21 mouse cellular contexts compared by ENCODE assay signal in genomic region chr5:121363441-121363840, GRCm38 (mm10).
"Had no signal": no experiment of that assay in that cellular context is flagged by ENCODE, and none has a peak within 500 bp of the region (broad histone marks: within the 10 kb centered on the region; RNA-seq: fewer than 3 reads in every experiment).

No protein-coding gene starts in this region.

- H3K4me3 ChIP-seq: layer of hippocampus, adult 2 months; limb, embryonic 10.5 days; limb, embryonic 13.5 days; liver, embryonic 12.5 days; liver, embryonic 15.5 days; neural tube, embryonic 12.5 days; neural tube, embryonic 15.5 days; stomach, embryonic 15.5 days had no signal

- DNase-seq: kidney, postnatal 25 days; layer of hippocampus, adult 9-11 months; liver; lung, adult 18-20 months; lung, postnatal 14 days; lung, postnatal 4 days; midbrain, embryonic 14.5 days; right cerebral cortex, adult 18-20 months; right cerebral cortex, postnatal 14 days; spleen, adult 18-20 months; thymus, adult 18-20 months; thymus, postnatal 4 days had no signal

- H3K27ac ChIP-seq: kidney, postnatal 0 days; layer of hippocampus, adult 2 months; limb, embryonic 10.5 days; limb, embryonic 13.5 days; liver, embryonic 12.5 days; liver, embryonic 15.5 days; neural tube, embryonic 12.5 days; neural tube, embryonic 15.5 days; stomach, embryonic 15.5 days had no signal
